Mouse (Mus musculus): ENCODE results near the gene Cmah. TPM values are rescaled to one million over a fixed set of nuclear protein-coding genes. Genes with fewer than 3 reads are reported as not detected.

The Cmah gene
- total and polyA plus RNA-seq, 3 experiments: 1.4 to 2.2 TPM; not detected in 1

DNA sequence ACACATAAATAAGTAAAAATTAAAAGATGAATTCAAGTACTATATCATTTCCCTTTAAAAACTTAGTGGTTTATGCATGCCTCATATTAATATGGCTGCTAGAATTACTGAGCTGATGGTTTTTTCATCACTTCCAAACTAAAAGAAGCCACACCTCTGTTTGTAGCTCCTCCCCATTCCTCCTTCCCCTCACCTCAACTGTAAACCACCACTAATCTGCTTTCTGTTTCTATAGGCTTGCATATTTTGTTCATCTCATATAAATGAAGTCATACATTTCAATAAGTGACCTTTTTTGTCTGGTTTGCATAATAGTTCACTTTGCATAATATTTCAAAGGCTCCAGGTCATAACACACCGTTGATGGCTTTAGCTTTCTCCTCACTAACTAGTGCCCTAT, 197.3 kb downstream of the Cmah start:
- H3K4me1 ChIP-seq (ENCODE audit: control insufficient read depth in 1 of 2, insufficient read depth in 2 of 2, low read length in 2 of 2): no peaks in the 10 kb centered on the region
- no peak overlapping the region for H3K9ac ChIP-seq (ENCODE audit: control insufficient read depth, low read depth, low read length, poor library complexity, severe bottlenecking)
- H3K27ac ChIP-seq (ENCODE audit: control insufficient read depth, low read depth, low read length): no peak overlapping the region
- H3K36me3 ChIP-seq (ENCODE audit: control insufficient read depth in 1 of 2, insufficient read depth in 2 of 2, low read length in 2 of 2): peaks cover 0 to 10% of the 10 kb centered on the region in 2 experiments; a peak in 2 of 4 replicates
- TF ChIP-seq GATA1 (IDR thresholded peaks at IDR 0.05; ENCODE audit: low read depth, low read length): no peak
- TF ChIP-seq ZKSCAN1 (IDR thresholded peaks at IDR 0.05; ENCODE audit: low read depth, low read length): no peak
- H3K4me3 ChIP-seq (ENCODE audit: control insufficient read depth in 1 of 2, insufficient read depth in 1 of 2, low read depth in 2 of 2, low read length in 2 of 2): no peak overlapping the region
- peaks cover under 1% of the 10 kb centered on the region; the same call in 1 of the 2 replicates for H3K79me2 ChIP-seq (ENCODE audit: control insufficient read depth, insufficient read depth, low read length, poor library complexity)
- H3K27me3 ChIP-seq (ENCODE audit: control insufficient read depth in 1 of 2, insufficient read depth in 2 of 2, low read length in 2 of 2): no peaks in the 10 kb centered on the region
- no peaks in the 10 kb centered on the region for H3K9me3 ChIP-seq (replicated peaks; ENCODE audit: insufficient read depth, low read length)
- DNase-seq (ENCODE audit: low read depth, low spot score): no peak

DNA sequence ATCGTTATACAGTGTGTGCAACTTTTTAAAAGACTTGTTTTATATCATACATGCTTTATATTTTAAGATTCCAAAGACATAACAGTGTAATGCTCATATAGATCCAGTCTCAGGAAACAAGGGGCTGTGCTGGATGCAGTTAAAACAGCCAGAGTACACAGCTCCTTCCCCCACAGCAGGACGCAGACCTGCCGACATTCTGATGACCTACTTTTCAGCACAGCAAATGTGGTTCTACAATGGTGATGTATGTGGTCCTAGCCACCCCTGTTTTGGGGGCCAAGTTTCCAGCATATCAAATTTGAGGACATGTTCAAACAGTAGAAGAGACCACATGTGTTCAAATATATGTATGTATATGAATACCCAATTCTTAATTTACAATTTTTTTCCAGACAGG, 198.3 kb downstream of the Cmah start:
- Histone ChIP-seq H3K4me3 (ENCODE audit: control insufficient read depth in 1 of 2, insufficient read depth in 1 of 2, low read depth in 2 of 2, low read length in 2 of 2) (no peak overlapping the region), H3K36me3 (ENCODE audit: control insufficient read depth in 1 of 2, insufficient read depth in 2 of 2, low read length in 2 of 2) (peaks cover 0 to 10% of the 10 kb centered on the region in 2 experiments; a peak in 2 of 4 replicates), H3K9ac (ENCODE audit: control insufficient read depth, low read depth, low read length, poor library complexity, severe bottlenecking) (no peak overlapping the region), H3K9me3 (replicated peaks; ENCODE audit: insufficient read depth, low read length) (no peaks in the 10 kb centered on the region), H3K79me2 (ENCODE audit: control insufficient read depth, insufficient read depth, low read length, poor library complexity) (no peaks in the 10 kb centered on the region), H3K4me1 (ENCODE audit: control insufficient read depth in 1 of 2, insufficient read depth in 2 of 2, low read length in 2 of 2) (no peaks in the 10 kb centered on the region), H3K27me3 (ENCODE audit: control insufficient read depth in 1 of 2, insufficient read depth in 2 of 2, low read length in 2 of 2) (no peaks in the 10 kb centered on the region), H3K27ac (ENCODE audit: control insufficient read depth, low read depth, low read length) (no peak overlapping the region)
- no peak for TF ChIP-seq POLR2AphosphoS5 (IDR thresholded peaks at IDR 0.05; ENCODE audit: borderline replicate concordance, low read depth, low read length)
- TF ChIP-seq RCOR1 (IDR thresholded peaks at IDR 0.05; ENCODE audit: low read depth, low read length): no peak
- TF ChIP-seq MXI1 (IDR thresholded peaks at IDR 0.05; ENCODE audit: low read depth, low read length): no peak
- TF ChIP-seq ELF1 (IDR thresholded peaks at IDR 0.05; ENCODE audit: low read depth, low read length): no peak
- TF ChIP-seq POLR2AphosphoS2 (IDR thresholded peaks at IDR 0.05; ENCODE audit: low read length): no peak
- no peak for TF ChIP-seq USF2 (IDR thresholded peaks at IDR 0.05; ENCODE audit: borderline replicate concordance in 1 of 2, insufficient read depth in 1 of 2, low read depth in 1 of 2, low read length in 2 of 2)
- no peak for TF ChIP-seq ZMIZ1 (IDR thresholded peaks at IDR 0.05; ENCODE audit: low read depth, low read length)
- TF ChIP-seq NELFE (IDR thresholded peaks at IDR 0.05; ENCODE audit: low read depth, low read length): no peak
- TF ChIP-seq POLR2A (IDR thresholded peaks at IDR 0.05; ENCODE audit: control insufficient read depth in 1 of 2, insufficient read depth in 1 of 2, low read depth in 1 of 2, low read length in 2 of 2, poor library complexity in 1 of 2): no peak
- no peak for TF ChIP-seq GATA1 (IDR thresholded peaks at IDR 0.05; ENCODE audit: low read depth, low read length)
- TF ChIP-seq SIN3A (IDR thresholded peaks at IDR 0.05; ENCODE audit: low read length): no peak
- TF ChIP-seq ETS1 (IDR thresholded peaks at IDR 0.05; ENCODE audit: low read depth, low read length): no peak
- no peak for DNase-seq (ENCODE audit: low read depth, low spot score)

DNA sequence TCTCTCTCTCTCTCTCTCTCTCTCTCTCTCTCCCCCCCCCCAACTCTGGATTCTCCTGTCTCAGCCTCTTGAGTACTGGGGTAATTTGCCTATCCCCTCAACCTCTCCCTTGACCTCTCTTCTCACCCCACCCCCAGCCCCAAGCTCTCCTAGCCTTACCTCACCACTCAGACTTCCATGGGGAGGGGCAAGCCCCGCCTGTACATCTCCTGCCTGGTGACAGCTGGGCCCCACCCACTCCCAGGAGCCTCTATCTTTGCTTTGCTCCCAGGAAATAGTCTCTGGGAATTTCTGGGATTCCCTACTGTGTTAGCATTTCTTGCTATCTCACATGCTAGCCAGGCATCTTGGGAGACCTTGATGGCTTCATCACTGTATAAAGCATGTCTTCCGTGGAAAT, 199.7 kb downstream of the Cmah start:
- Histone ChIP-seq H3K9ac (ENCODE audit: control insufficient read depth, low read depth, low read length, poor library complexity, severe bottlenecking) (no peak overlapping the region), H3K4me3 (ENCODE audit: control insufficient read depth in 1 of 2, insufficient read depth in 1 of 2, low read depth in 2 of 2, low read length in 2 of 2) (no peak overlapping the region), H3K36me3 (ENCODE audit: control insufficient read depth in 1 of 2, insufficient read depth in 2 of 2, low read length in 2 of 2) (peaks cover 0 to 10% of the 10 kb centered on the region in 2 experiments; a peak in 2 of 4 replicates), H3K9me3 (replicated peaks; ENCODE audit: insufficient read depth, low read length) (no peaks in the 10 kb centered on the region), H3K27me3 (ENCODE audit: control insufficient read depth in 1 of 2, insufficient read depth in 2 of 2, low read length in 2 of 2) (no peaks in the 10 kb centered on the region), H3K79me2 (ENCODE audit: control insufficient read depth, insufficient read depth, low read length, poor library complexity) (no peaks in the 10 kb centered on the region), H3K27ac (ENCODE audit: control insufficient read depth, low read depth, low read length) (no peak overlapping the region), H3K4me1 (ENCODE audit: control insufficient read depth in 1 of 2, insufficient read depth in 2 of 2, low read length in 2 of 2) (no peaks in the 10 kb centered on the region)
- TF ChIP-seq POLR2AphosphoS5 (IDR thresholded peaks at IDR 0.05; ENCODE audit: borderline replicate concordance, low read depth, low read length) (no peak), ZMIZ1 (IDR thresholded peaks at IDR 0.05; ENCODE audit: low read depth, low read length) (no peak), NRF1 (IDR thresholded peaks at IDR 0.05; ENCODE audit: insufficient read depth, low read depth, low read length, poor library complexity, severe bottlenecking) (no peak), MAZ (IDR thresholded peaks at IDR 0.05; ENCODE audit: low read depth, low read length) (no peak), USF2 (IDR thresholded peaks at IDR 0.05; ENCODE audit: borderline replicate concordance in 1 of 2, insufficient read depth in 1 of 2, low read depth in 1 of 2, low read length in 2 of 2) (no peak), TBP (IDR thresholded peaks at IDR 0.05; ENCODE audit: low read depth, low read length) (no peak), MAX (IDR thresholded peaks at IDR 0.05; ENCODE audit: low read length) (no peak), MAFK (IDR thresholded peaks at IDR 0.05; ENCODE audit: borderline replicate concordance, low read depth, low read length) (no peak), HCFC1 (IDR thresholded peaks at IDR 0.05; ENCODE audit: low read depth, low read length) (no peak), MEF2A (IDR thresholded peaks at IDR 0.05; ENCODE audit: extremely low read depth, insufficient replicate concordance, low read depth, low read length, poor library complexity, severe bottlenecking) (no peak), TCF12 (IDR thresholded peaks at IDR 0.05; ENCODE audit: low read depth, low read length) (no peak), UBTF (IDR thresholded peaks at IDR 0.05; ENCODE audit: borderline replicate concordance, insufficient read depth, low read depth, low read length) (no peak), JUND (IDR thresholded peaks at IDR 0.05; ENCODE audit: low read depth, low read length) (no peak)
- DNase-seq (ENCODE audit: low read depth, low spot score): no peak
